Mouse (Mus musculus) CD8-positive naive resting alpha-beta T cell, adult 2 months (primary cell): Measurements from ENCODE around the gene a.
"Not testable (repeated sequence)": the region's sequence is repeated elsewhere in the genome, so short reads cannot be mapped to it uniquely, and the experiment has no call there.

ENCODE experiments used
- DNase-seq, 2 experiments: peaks; one replicate each; pipeline ENCODE4 v3.0.0; 2022; ENCODE audit warnings: low read depth in 2 of 2, low spot score in 2 of 2

a gene

DNA sequence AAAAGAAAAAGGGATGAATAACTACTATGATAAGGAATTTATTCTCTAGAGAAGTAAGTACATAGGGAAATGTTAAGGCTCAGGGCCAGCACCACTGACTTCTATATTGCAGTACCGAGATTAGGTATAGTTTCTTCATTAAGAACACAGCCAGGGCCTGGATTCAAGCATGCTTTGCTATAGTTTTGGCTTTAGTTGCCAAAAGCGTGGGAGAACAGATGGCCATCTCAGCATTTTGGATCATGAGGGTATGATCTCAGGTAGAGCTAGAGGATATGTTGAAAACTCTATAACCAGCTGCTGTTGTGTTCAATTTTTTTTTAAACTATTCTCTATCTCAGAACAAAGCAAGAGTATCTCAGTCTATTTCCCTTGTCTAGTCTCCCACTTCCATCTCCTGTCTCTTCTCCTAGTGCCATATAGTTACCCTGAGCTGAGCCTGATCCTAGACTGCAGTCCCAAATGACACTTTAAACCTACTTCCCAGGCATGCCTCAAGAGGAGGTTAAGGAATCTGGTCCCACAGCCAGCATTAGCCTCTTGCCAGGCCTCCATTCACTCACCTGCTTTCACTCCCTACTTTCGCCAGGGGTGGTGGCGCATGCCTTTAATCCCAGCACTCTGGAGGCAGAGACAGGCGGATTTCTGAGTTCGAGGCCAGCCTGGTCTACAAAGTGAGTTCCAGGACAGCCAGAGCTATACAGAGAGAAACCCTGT is 43.1 kb downstream of the a start:
- DNase-seq, result no peak

GRCm38 (mm10) chr2:154836537-154836936 is 45.3 kb downstream of the a start:
- DNase-seq, result no peak

- DNase-seq, result no peak
Measured at GRCm38 (mm10) chr2:154848086-154848485, 56.9 kb downstream of the a start.

- peak; percentile 45 to 67 for DNase-seq
Measured at GRCm38 (mm10) chr2:154855383-154855782, 64.2 kb downstream of the a start.

DNA sequence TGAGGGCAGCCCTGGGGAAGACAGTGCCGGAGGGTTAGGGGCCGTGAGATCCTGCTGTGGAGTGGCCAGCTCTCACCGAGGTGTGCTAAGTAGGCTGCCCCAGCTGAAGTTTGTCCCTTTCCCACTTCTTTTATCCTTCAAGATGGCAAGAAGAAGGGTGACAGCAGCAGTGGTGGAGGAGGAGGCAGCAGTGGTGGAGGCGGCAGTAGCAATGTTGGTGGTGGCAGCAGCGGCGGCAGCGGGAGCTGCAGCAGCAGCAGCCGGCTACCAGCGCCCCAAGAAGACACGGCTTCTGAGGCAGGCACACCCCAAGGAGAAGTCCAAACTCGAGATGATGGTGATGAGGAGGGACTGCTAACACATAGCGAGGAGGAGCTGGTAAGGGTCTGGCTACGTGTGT is 72.5 kb downstream of the a start:
- DNase-seq, result no peak

- no peak for DNase-seq
Measured at GRCm38 (mm10) chr2:154865696-154866095, 74.5 kb downstream of the a start.

GRCm38 (mm10) chr2:154868106-154868505 is 76.9 kb downstream of the a start:
- no peak for DNase-seq

DNA sequence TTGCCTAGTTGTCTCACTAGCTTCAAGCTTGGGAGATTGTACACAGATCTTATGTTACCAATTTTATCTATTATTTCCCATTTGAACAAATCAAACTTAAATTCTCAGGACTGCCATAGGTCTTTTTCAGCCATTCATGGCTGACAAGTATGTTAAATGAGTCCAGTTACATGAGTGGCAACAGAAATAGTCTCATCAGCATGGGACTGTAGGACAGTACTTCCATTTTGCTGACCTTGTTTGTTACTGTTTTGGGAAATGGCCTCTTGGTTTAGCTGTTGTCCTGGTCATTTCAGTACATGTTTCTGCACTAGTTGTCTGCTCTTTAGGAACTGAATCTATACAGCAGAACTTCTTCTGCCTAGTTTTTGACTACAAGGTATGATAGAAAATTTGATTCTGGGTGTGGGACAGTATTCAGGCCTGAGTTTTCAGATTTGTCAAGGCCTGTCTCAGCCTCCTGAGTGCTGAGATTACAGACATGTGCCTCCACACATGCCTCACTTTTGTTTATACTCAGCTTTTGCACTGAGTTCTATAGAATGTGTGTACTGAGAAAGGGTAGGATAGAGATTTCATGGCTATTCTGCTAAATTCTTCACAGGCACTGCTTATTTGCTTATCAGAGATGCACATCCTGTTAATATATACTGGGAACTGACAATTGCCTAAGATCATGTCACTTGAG is 78.9 kb downstream of the a start:
- DNase-seq, result no peak

- DNase-seq, result no peak
Measured at GRCm38 (mm10) chr2:154876621-154877020, 85.4 kb downstream of the a start.

DNA sequence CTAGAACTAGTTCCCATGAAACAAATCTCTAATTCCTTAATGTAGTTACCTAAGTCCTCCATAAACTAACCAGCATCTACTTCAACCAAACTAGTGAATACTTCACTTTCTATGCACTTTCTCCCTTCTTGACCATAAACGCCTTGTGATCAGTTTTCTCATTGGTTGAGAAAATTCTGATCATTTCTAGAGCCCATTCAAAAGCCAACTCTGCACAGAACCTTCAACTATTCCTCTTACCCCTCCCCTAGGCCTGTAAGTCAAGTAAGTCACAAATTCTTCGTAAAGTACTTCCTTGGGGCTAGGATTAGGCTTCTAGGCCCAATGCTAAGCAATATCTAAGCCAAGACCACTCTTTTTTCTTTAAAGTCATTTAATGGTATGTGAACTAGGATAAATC is 100.4 kb downstream of the a start:
- DNase-seq, result no peak

GRCm38 (mm10) chr2:154892201-154893044 is 101.2 kb downstream of the a start, which contains the start of gene Eif2s2:
Eif2s2 (minus strand) TSS chr2:154892935.
- DNase-seq, result peak; percentile 93 to 94

GRCm38 (mm10) chr2:154893045-154893385 is 101.8 kb downstream of the a start:
- no peak for DNase-seq

DNA sequence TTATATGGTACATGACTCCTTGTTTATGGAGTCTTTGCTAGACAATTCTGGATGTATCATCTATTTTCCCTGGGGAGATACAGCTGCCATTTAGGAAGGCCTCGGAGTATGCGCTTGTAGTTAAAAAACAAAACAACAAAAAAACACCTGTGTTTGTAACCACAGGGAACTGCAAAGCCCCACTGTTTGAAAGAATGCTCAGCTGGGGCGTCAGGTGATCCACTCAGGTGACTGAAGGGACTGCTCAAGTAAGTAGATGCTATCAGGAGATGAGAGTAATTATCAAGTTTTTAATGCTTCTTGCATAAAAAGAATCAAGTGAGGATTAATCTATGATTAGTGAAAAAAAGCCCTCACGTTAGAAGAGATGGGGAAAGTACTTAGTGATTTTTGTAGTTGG is 102.3 kb downstream of the a start:
- no peak for DNase-seq

DNA sequence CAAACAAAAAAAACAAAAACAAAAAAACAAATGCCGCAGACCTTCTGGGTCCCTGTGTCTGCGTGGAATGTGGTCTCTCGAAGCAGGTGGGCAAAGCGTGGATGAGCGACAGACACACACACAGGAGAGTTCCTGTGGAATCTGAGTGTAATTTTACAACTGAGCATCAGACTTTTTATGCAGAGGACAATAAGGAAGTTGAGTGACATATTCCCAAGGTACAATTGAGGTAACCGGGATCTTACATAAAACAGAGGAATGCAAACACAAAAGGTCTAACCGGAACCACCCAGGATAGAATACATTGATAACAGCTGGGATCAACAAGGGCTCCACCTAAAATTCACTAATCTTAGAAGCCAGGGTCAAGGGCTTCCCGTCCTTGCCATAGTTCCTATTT is 107.8 kb downstream of the a start:
- not testable (repeated sequence) for DNase-seq

- DNase-seq, result not testable (repeated sequence)
Measured at GRCm38 (mm10) chr2:154899412-154899811, 108.2 kb downstream of the a start.

GRCm38 (mm10) chr2:154902111-154902510 is 110.9 kb downstream of the a start:
- DNase-seq, result no peak

DNA sequence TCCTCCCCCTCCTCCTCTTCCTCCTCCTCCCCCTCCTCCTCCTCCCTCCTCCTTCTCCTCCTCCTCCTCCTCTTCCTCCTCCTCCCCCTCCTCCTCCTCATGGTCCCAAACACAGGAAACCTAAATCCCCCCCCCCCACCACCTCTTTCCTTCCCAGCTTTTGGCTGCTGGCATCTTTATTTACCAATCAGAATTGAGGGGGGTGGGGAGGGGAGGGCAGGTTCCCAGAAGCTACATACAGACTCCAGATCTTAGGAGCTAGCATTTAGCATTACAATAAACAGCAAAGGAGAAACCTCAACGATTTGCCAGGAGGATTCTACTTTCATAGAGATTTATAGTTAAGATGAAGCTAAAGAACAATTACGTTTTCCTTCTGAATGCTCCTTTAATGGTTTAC is 114.6 kb downstream of the a start:
- no peak for DNase-seq

- not testable (repeated sequence) for DNase-seq
Measured at GRCm38 (mm10) chr2:154908223-154908622, 117.0 kb downstream of the a start.

GRCm38 (mm10) chr2:154909789-154910188 is 118.6 kb downstream of the a start:
- DNase-seq, result no peak

DNA sequence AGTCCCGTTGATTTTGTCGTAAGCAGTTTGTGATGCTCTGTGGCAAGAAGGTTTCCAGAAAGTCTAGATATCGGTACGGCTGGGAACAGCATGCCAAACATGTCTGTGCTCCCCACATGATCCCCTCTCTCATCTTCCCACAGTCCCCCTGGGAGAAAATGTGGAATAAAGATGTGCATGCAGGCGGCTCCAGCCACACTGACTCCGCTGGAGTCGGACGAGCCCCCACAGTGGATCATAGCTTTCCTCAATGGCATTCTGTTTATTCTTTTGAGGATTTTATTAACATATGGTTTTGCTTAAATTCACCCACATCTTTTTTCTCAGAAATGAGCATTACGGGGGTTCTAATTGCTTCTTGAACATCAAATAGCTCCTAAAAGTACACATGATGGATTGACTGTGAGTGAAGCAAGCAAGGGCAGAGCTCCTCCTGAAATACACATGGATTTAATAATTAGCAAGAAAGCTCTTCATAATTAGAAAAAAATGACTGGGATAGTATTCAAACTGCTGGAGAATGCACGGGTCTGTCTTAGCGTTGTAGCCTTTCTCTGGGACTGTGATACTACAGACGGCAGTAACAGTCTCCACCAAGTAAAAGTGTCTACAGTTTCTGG is 124.8 kb downstream of the a start:
- DNase-seq, result no peak

DNA sequence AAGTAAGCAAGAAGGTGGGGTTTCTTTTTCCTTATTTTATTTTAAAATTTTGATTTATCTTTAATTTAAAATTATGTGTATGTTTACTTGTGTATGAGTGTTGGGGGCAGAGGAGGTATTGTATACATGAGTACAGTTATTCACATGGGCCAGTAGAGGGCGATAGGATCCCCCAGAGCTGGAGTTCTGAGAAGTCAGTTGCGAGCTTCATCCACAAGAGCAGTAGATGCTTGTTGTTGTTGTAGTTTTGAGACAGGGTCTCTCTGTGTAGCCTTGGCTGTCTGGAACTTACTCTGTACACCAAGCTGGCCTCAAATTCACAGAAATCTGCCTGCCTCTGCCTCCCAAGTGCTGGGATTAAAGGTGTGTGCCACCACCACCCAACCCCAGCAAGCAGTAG is 125.3 kb downstream of the a start:
- peak in 1 of 2 experiments; percentile 37 for DNase-seq
